Mouse (Mus musculus) E14TG2a.4 (cell line): Measurements from ENCODE around the gene Klrg1.

ENCODE experiments used
- H3K27me3 ChIP-seq: 2 replicates; pipeline ENCODE4 v1.6.1; 2014; ENCODE audit warnings: low read length, control low read depth; ENCODE audit not compliant: insufficient read depth
- H3K36me3 ChIP-seq: 2 replicates; pipeline ENCODE4 v1.6.1; 2014; ENCODE audit warnings: low read length, control low read depth; ENCODE audit not compliant: insufficient read depth
- H3K4me1 ChIP-seq: replicated peaks from 2 replicates; pipeline ENCODE4 v1.6.1; 2014; ENCODE audit warnings: low read depth, low read length, control low read depth
- H3K4me3 ChIP-seq: replicated peaks from 2 replicates; pipeline ENCODE4 v1.5.1; 2014; ENCODE audit warnings: mild to moderate bottlenecking, low read length
- H3K9me3 ChIP-seq: 2 replicates; pipeline ENCODE4 v1.6.1; 2014; ENCODE audit warnings: low read length, control low read depth
- CTCF ChIP-seq: conservative IDR thresholded peaks from 2 replicates; pipeline ENCODE4 v1.5.1; 2014; ENCODE audit warnings: low read length
- NANOG ChIP-seq: IDR thresholded peaks from 2 replicates; pipeline ENCODE4 v1.6.1; 2014; ENCODE audit warnings: borderline replicate concordance, low read length, mixed read lengths
- POU5F1 ChIP-seq: IDR thresholded peaks from 2 replicates; pipeline ENCODE4 v1.6.1; 2014; ENCODE audit warnings: low read length, borderline replicate concordance

Gene Klrg1

DNA sequence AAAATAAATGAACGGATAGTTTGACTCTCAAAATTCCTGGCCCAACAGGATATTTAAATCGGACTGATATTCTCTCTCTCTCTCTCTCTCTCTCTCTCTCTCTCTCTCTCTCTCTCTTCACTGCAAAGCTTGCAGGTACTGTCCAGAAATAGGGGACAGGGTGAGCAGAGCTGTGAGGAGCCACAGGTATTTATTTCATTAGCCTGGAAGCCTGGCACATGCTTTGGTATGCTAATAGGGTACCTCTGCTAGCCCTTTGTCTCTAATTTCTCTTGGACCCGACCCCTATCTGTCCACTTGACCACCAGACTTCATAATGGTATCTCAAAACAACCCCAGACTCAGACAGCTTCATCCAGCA is 14.2 kb upstream of the Klrg1 start:
- H3K4me3 ChIP-seq, result 0 out of 2 replicates have a peak overlapping the region, but pooled peaks have one; percentile 61
- no peaks in the 10 kb centered on the region for H3K36me3 ChIP-seq
- H3K9me3 ChIP-seq, result no peaks in the 10 kb centered on the region
- no peak for TF ChIP-seq CTCF
- no peak for TF ChIP-seq NANOG
- H3K27me3 ChIP-seq, result peaks cover 35% of the 10 kb centered on the region
- H3K4me1 ChIP-seq, result peaks cover 27% of the 10 kb centered on the region

GRCm38 (mm10) chr6:122295242-122295641 is 12.6 kb upstream of the Klrg1 start:
- H3K4me3 ChIP-seq, result 0 out of 2 replicates have a peak overlapping the region, but pooled peaks have one; percentile 3

GRCm38 (mm10) chr6:122294290-122294689 is 11.6 kb upstream of the Klrg1 start:
- Histone ChIP-seq H3K9me3 (no peaks in the 10 kb centered on the region), H3K4me1 (peaks cover 24% of the 10 kb centered on the region), H3K4me3 (no peak overlapping the region), H3K36me3 (no peaks in the 10 kb centered on the region), H3K27me3 (peaks cover 35% of the 10 kb centered on the region)
- TF ChIP-seq CTCF (no peak), POU5F1 (no peak), NANOG (no peak)

More at GRCm38 (mm10) chr6:122295242-122295641, 12.6 kb upstream of the Klrg1 start:
- TF ChIP-seq POU5F1 (no peak), NANOG (no peak), CTCF (no peak)
- Histone ChIP-seq H3K27me3 (peaks cover 35% of the 10 kb centered on the region), H3K9me3 (no peaks in the 10 kb centered on the region), H3K36me3 (no peaks in the 10 kb centered on the region), H3K4me1 (peaks cover 27% of the 10 kb centered on the region)

- Histone ChIP-seq H3K27me3 (peaks cover 35% of the 10 kb centered on the region), H3K4me3 (no peak overlapping the region), H3K9me3 (no peaks in the 10 kb centered on the region), H3K36me3 (no peaks in the 10 kb centered on the region), H3K4me1 (peaks cover 24% of the 10 kb centered on the region)
- TF ChIP-seq CTCF (no peak), NANOG (no peak), POU5F1 (no peak)
Observed at GRCm38 (mm10) chr6:122293796-122294195, 11.1 kb upstream of the Klrg1 start.

- TF ChIP-seq CTCF, result no peak
- no peak for TF ChIP-seq POU5F1
- TF ChIP-seq NANOG, result no peak
- Histone ChIP-seq H3K9me3 (no peaks in the 10 kb centered on the region), H3K27me3 (peaks cover 35% of the 10 kb centered on the region), H3K4me3 (no peak overlapping the region), H3K4me1 (peaks cover 24% of the 10 kb centered on the region), H3K36me3 (no peaks in the 10 kb centered on the region)
Observed at GRCm38 (mm10) chr6:122293121-122293520, 10.4 kb upstream of the Klrg1 start.

DNA sequence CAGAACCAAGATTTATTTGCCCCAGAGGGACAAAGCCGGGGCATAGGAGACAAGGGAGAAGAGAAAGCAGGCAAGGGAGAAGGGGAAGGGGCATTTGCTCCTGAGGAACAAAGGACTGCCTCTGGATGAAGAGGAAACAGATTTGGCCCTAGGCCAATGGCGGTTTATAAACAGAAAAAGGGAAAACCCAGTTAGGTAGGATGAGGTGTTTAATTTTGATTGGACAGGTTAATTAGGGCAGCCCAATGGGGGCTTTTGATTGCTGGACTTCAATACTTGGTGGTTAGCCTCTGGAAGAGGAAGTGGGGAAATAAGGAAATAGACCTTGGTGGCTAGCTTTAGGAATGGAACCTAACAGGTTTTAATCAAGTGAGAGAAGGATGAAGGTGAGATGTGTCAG is 9.5 kb upstream of the Klrg1 start:
- no peak for TF ChIP-seq CTCF
- TF ChIP-seq NANOG, result no peak
- TF ChIP-seq POU5F1, result no peak
- Histone ChIP-seq H3K27me3 (peaks cover 31% of the 10 kb centered on the region), H3K36me3 (no peaks in the 10 kb centered on the region), H3K9me3 (no peaks in the 10 kb centered on the region), H3K4me3 (no peak overlapping the region), H3K4me1 (peaks cover 14% of the 10 kb centered on the region)

- Histone ChIP-seq H3K4me3 (no peak overlapping the region), H3K9me3 (no peaks in the 10 kb centered on the region), H3K36me3 (no peaks in the 10 kb centered on the region), H3K4me1 (peaks cover 10% of the 10 kb centered on the region), H3K27me3 (peaks cover 27% of the 10 kb centered on the region)
- no peak for TF ChIP-seq CTCF
- TF ChIP-seq NANOG, result no peak
- no peak for TF ChIP-seq POU5F1
Observed at GRCm38 (mm10) chr6:122291735-122292134, 9.1 kb upstream of the Klrg1 start.

DNA sequence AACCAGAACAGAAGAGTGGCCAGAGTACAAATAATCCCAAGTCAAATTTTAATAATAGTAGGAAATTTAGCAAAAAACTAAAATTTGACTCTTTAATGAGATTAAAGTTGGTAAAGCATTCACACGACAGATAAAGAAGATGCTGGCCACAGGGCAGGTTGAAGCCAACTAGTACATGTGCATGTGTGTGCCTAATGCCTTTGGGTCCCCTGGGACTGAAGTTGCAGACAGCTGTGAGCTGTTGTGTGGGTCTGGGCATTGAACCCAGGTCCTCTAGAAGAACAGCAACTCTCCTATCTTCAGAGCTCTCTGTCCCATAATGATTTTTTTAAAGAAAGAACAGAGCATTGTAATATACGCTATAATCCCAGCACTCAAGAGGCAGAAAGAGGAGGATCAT is 8.6 kb upstream of the Klrg1 start:
- TF ChIP-seq NANOG (no peak), POU5F1 (no peak), CTCF (no peak)
- H3K36me3 ChIP-seq, result no peaks in the 10 kb centered on the region
- no peaks in the 10 kb centered on the region for H3K9me3 ChIP-seq
- H3K4me3 ChIP-seq, result no peak overlapping the region
- peaks cover 24% of the 10 kb centered on the region for H3K27me3 ChIP-seq
- peaks cover 10% of the 10 kb centered on the region for H3K4me1 ChIP-seq

DNA sequence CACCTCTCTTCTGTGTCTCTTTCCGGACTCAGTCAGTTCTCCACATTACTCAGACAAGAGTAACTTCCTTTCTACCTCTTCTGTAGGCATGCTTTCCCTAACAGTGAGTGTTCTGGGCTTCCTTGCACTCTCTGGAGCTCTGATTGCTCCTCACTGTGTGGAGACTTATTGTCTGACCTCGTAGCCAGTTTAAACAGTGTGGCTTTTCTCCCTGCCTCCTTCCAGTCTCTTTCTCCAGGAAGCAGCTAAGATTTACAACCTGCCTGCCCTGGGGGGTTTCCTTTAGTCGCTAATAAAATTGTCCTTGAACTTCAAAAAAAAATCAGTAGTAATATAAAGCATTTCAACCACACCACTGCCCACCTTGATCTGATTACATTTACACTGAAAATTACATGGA is 7.6 kb upstream of the Klrg1 start:
- H3K9me3 ChIP-seq, result no peaks in the 10 kb centered on the region
- no peaks in the 10 kb centered on the region for H3K36me3 ChIP-seq
- TF ChIP-seq NANOG (no peak), POU5F1 (no peak), CTCF (no peak)
- H3K4me1 ChIP-seq, result peaks cover 5% of the 10 kb centered on the region
- H3K4me3 ChIP-seq, result no peak overlapping the region
- H3K27me3 ChIP-seq, result peaks cover 19% of the 10 kb centered on the region
